Mouse (Mus musculus): ENCODE measurements at regions not wholly inside any gene's neighbourhood (a gene's known extent, or its start where the extent isn't known, plus 50 kb on each side); places are given as distances from the start of the nearest gene placed in this dataset.
"Not testable (repeated sequence)": the region's sequence is repeated elsewhere in the genome, so short reads cannot be mapped to it uniquely, and the experiment has no call there.

DNA sequence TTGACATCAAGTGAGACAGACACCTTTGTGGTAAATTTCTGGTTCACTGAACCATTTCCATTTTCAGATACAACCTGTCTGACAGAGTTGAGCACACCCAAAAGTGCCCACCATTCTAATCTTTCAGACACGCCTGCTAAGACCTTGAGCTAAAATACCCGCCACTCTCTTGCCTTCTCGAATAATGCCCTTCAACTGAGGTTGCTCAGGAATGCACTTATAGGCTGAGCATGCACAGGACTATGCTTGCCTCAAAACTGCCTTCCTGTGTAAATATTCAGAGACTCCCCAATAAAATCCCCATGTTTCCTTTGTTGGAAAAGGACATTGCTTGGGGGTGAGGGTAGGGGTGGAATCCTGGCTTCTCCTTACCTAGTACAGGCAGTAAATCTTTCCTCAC is 115.3 kb downstream of the Sox4 start:
- no peak for DNase-seq (ENCODE audit: extremely low spot score in 1 of 2, low spot score in 2 of 2)
- no peak for TF ChIP-seq CTCF (IDR thresholded peaks at IDR 0.05)
- no peak overlapping the region for H3K27ac ChIP-seq
- H3K4me3 ChIP-seq: no peak overlapping the region
- intact Hi-C loops (cut with DNase I): no loop called here

DNA sequence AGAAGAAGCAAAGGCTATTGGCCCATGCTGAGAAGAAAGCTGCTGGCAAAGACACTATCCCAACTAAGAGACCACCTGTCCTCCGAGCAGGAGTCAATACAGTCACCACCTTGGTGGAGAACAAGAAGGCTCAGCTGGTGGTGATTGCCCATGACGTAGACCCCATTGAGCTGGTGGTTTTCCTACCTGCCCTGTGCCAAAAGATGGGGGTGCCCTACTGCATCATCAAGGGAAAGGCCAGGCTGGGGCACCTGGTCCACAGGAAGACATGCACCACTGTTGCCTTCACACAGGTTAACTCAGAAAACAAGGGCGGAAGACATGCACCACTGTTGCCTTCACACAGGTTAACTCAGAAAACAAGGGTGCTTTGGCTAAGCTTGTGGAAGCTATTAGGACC is 116.3 kb downstream of the Sox4 start:
- intact Hi-C loops (cut with DNase I); H3K27ac ChIP-seq; DNase-seq (ENCODE audit: extremely low spot score in 1 of 2, low spot score in 2 of 2); H3K4me3 ChIP-seq: not testable (repeated sequence)

DNA sequence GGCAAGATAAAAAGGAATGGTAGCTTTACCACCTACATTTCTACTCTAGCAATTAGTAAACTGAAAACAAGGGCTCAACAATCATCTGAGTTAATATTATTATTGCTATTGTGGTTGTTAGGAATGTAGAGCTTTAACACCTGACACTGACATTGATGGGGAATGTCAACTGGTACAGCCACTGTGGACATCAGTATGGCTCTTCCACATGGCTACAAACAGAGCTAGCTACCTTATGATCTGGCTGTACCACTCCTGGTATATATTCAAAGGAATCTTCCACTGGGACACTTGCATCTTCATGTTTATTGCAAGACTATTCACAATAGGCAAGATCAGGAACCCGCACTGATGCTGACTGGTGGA is 119.8 kb downstream of the Sox4 start:
- DNase-seq (ENCODE audit: extremely low spot score in 1 of 2, low spot score in 2 of 2): no peak
- no peak overlapping the region for H3K27ac ChIP-seq
- TF ChIP-seq CTCF (IDR thresholded peaks at IDR 0.05): no peak
- intact Hi-C loops (cut with DNase I): no loop called here
- H3K4me3 ChIP-seq: no peak overlapping the region

DNA sequence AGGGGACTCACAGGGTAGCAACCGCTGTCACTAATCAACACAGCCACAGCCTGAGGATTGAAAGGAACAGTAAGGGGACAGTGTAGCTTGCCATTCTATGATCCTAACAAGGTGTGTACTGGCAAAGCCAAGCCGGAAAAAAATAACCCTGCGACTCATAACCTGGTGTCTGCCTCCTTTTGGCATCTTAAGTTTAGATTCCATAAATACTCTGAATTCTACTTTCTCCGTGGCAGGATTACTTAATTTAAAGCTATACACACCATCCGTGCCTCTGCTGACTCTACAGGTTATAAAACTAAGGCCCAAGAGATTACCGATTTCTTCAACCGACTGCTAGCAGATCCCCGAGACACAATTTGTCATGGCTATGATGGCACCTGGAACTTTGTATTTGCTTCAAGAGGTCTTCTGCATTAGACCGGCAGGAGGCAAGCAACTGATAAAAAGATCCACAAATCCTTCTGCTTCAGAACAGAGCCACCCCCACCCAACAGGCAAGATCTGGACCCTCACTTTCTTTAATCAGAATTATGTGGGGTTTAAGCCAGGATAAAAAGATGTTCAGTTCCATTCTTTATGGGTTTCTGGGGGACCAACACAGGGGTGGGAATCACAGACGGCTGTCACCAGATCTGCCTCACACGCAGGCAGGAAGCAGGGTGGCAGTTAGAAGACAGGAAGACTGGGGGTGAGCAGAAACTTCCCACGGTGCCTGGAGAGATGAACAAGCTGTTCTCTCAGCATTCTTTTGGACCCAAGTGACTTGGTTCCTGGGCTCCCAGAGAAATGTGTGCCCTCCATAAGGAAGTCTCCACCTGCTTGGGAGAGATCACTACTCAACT is 120.4 kb downstream of the Sox4 start:
- H3K4me3 ChIP-seq: no peak overlapping the region
- no peak for TF ChIP-seq CTCF (IDR thresholded peaks at IDR 0.05)
- no peak for DNase-seq (ENCODE audit: extremely low spot score in 1 of 2, low spot score in 2 of 2)
- H3K27ac ChIP-seq: no peak overlapping the region
- intact Hi-C loops (cut with DNase I): no loop called here

- no peak for TF ChIP-seq CTCF (IDR thresholded peaks at IDR 0.05)
- Histone ChIP-seq H3K4me3 (no peak overlapping the region), H3K27ac (no peak overlapping the region)
- no peak for DNase-seq (ENCODE audit: extremely low spot score in 1 of 2, low spot score in 2 of 2)
- intact Hi-C loops (cut with DNase I): no loop called here
Measured at GRCm38 (mm10) chr13:28826284-28826683, 127.2 kb downstream of the Sox4 start.

DNA sequence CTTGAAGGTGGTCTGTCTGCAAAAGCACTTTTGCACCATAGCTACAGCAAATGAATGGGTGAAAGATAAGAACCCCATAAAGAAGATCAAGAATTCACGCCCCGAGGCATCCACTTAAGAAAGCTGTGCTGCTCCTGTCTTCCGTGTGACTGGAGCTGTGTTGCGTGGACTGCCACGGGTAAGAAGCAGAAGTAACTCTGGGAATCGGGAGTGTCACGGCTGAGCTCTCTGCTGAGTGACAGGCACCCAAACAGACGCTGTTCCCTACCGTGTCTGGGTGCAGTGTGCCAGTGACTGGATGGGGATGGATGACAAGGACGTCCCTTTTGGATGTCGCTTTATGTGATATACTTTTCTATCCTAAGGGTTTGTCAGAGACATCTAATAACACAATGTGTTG is 129.5 kb downstream of the Sox4 start:
- no peak overlapping the region for H3K4me3 ChIP-seq
- no peak overlapping the region for H3K27ac ChIP-seq
- intact Hi-C loops (cut with DNase I): no loop called here
- DNase-seq (ENCODE audit: extremely low spot score in 1 of 2, low spot score in 2 of 2): no peak
- TF ChIP-seq CTCF (IDR thresholded peaks at IDR 0.05): no peak

- Histone ChIP-seq H3K4me3 (no peak overlapping the region), H3K27ac (no peak overlapping the region)
- no peak for DNase-seq (ENCODE audit: extremely low spot score in 1 of 2, low spot score in 2 of 2)
- TF ChIP-seq CTCF (IDR thresholded peaks at IDR 0.05): no peak
- intact Hi-C loops (cut with DNase I): no loop called here
Measured at GRCm38 (mm10) chr13:28823311-28823880, 130.1 kb downstream of the Sox4 start.

GRCm38 (mm10) chr13:28820868-28821533 is 132.5 kb downstream of the Sox4 start:
- intact Hi-C loops (cut with DNase I): no loop called here
- no peak for TF ChIP-seq CTCF (IDR thresholded peaks at IDR 0.05)
- H3K4me3 ChIP-seq: no peak overlapping the region
- DNase-seq (ENCODE audit: extremely low spot score in 1 of 2, low spot score in 2 of 2): no peak
- no peak overlapping the region for H3K27ac ChIP-seq

- intact Hi-C loops (cut with DNase I): no loop called here
- Histone ChIP-seq H3K27ac (no peak overlapping the region), H3K4me3 (no peak overlapping the region)
- TF ChIP-seq CTCF (IDR thresholded peaks at IDR 0.05): no peak
- DNase-seq (ENCODE audit: extremely low spot score in 1 of 2, low spot score in 2 of 2): no peak
Measured at GRCm38 (mm10) chr13:28814127-28814526, 139.4 kb downstream of the Sox4 start.

- intact Hi-C loops (cut with DNase I): no loop called here
- H3K4me3 ChIP-seq: no peak overlapping the region
- DNase-seq (ENCODE audit: extremely low spot score in 1 of 2, low spot score in 2 of 2): no peak
- H3K27ac ChIP-seq: no peak overlapping the region
- TF ChIP-seq CTCF (IDR thresholded peaks at IDR 0.05): no peak
Measured at GRCm38 (mm10) chr13:28811667-28812575, 141.6 kb downstream of the Sox4 start.

GRCm38 (mm10) chr13:28811081-28811439 is 142.5 kb downstream of the Sox4 start:
- Histone ChIP-seq H3K27ac (no peak overlapping the region), H3K4me3 (no peak overlapping the region)
- DNase-seq (ENCODE audit: extremely low spot score in 1 of 2, low spot score in 2 of 2): no peak
- no peak for TF ChIP-seq CTCF (IDR thresholded peaks at IDR 0.05)
- intact Hi-C loops (cut with DNase I): no loop called here

All from left cerebral cortex, adult 2 months (tissue).